Mouse (Mus musculus) spleen, postnatal 14 days (tissue): ENCODE measurements around the gene Fstl3.

Source experiments
- DNase-seq, 2 experiments: peaks; one replicate each; pipeline ENCODE4 v3.0.0; 2021 to 2022; ENCODE audit warnings: low spot score in 2 of 2

The Fstl3 gene

DNA sequence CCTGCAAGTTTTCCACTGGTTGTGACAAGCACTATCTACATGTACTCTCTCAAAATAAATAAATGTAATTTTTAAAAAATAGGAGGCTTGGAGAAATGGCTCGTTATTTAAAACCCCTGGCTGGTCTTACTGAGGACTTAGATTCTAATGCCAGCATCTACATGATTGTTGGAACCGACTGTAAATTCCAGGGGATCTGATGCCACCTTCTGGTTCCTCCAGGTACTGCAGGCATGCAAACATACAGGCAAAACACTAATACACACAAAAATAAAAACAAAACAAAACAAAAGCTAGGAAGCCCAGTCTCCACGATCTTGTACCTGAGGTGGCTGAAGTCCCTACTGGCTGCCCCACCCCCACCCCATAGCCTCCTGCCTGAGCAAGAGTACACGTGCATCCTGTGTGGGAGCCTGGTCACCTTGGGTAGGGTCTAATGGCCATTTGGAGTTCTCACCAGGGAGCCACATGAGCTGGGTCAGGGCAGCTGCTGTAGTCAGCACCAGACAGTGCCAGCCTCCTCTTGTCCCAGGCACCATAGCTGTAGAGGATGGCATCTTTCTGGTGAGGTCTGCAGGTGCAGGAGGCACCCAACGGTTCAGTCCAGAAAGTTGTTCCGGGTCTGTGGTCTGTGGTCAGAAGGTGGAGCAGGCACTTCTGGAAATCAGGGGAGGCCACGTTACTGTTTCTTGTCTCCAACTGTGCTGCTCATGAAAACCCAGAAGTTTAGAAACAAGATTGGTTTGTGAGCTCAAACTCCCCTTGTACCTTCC is 11.5 kb downstream of the Fstl3 start:
- peak; percentile 56 to 74 for DNase-seq

GRCm38 (mm10) chr10:79789581-79789980 is 12.5 kb downstream of the Fstl3 start:
- DNase-seq: no peak

DNA sequence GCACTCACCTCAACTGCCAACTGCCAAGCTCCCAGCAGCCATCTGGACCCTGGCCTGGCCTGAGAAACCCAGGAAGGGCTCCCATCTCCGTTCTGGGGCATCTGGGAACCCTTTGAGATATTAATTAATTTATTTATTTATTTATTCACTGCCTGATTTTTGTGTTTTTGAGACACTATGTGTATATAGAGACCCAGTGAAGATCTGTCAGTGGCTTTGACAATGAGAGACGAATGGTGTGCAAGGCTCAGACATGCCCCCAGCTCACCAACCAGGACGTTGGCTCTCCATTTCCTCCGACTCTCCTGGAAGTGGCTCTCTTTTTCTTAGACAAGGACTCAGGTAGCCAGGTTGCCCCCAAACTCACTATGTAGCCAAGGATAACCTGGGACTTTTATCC is 13.8 kb downstream of the Fstl3 start, which contains the start of gene Prss57:
Gene Prss57, minus strand, starts transcription at position 101 of the 400 bp plus-strand sequence.
- DNase-seq: no peak

- DNase-seq: no peak
Measured at GRCm38 (mm10) chr10:79792339-79793040, 15.4 kb downstream of the Fstl3 start.

GRCm38 (mm10) chr10:79793051-79793737 is 16.1 kb downstream of the Fstl3 start, which contains the start of gene Palm:
Palm (plus strand) TSS chr10:79793572.
- peak; percentile 55 to 75 for DNase-seq

GRCm38 (mm10) chr10:79793738-79794490 is 16.8 kb downstream of the Fstl3 start:
- no peak for DNase-seq

GRCm38 (mm10) chr10:79794491-79794931 is 17.4 kb downstream of the Fstl3 start:
- no peak for DNase-seq

- DNase-seq: no peak
Measured at GRCm38 (mm10) chr10:79795905-79796304, 18.8 kb downstream of the Fstl3 start.

- DNase-seq: no peak
Measured at GRCm38 (mm10) chr10:79797326-79797725, 20.3 kb downstream of the Fstl3 start.

- DNase-seq: no peak
Measured at GRCm38 (mm10) chr10:79798289-79798928, 21.3 kb downstream of the Fstl3 start.

DNA sequence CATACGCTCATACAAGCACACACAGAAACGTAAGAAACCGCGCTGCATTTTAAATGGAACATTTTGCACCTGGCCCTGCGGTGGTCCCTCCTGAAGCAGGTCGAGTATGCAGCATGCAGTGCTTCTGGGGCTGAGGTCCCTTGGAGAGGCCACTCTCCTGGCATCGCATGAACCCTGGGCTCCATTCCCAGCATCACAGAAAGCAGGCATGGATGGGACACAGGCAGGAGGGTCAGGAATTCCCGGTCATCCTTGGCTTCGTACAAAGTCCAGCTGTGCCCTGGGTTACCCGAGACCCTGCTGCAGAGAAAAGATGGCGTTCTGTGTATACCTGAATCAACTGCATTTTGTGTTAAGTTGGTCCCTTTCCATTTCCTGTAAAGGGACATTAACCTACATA is 23.4 kb downstream of the Fstl3 start:
- DNase-seq: no peak

DNA sequence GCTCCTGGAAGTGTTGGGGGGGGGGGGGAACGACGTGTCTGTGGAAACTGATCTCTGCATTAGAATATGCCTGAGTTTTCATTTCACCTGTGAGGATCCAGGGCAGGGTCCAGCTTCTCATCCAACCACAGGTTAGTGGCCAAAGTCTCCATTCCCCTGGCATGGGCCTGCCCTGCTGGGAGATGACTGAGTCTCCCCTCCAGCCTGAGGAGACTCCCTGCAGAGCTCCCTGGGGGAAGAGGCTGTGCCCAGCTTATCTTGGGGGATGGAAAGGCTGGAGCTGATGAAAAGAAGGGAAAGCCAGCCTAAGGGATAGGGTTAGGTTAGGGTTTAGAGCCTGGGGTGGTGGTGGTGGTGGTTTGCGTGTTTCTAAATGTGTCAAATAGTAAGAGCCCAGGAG is 24.8 kb downstream of the Fstl3 start:
- no peak for DNase-seq

- no peak for DNase-seq
Measured at GRCm38 (mm10) chr10:79802331-79802971, 25.4 kb downstream of the Fstl3 start.

- DNase-seq: no peak
Measured at GRCm38 (mm10) chr10:79803716-79804323, 26.7 kb downstream of the Fstl3 start.

DNA sequence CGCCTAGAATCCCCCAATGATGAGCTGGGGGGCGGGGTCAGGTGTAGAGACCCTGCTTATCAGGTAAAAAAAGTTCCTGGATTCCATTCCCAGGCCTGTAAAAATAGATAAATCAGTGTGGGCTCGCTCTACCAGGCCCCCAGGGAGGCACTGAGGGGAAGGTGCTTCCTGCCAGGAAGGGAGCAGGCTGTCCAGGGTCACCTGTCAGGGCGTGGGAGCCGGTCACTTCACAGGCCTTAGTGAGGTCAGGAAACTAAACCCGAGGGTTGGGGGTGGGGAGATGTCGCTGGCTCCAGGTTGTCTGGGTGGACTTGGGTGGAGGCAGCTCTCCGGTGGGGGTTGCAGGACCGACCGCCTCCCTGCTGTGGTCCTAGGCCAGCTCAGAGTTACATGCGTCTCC is 28.6 kb downstream of the Fstl3 start:
- no peak for DNase-seq

DNA sequence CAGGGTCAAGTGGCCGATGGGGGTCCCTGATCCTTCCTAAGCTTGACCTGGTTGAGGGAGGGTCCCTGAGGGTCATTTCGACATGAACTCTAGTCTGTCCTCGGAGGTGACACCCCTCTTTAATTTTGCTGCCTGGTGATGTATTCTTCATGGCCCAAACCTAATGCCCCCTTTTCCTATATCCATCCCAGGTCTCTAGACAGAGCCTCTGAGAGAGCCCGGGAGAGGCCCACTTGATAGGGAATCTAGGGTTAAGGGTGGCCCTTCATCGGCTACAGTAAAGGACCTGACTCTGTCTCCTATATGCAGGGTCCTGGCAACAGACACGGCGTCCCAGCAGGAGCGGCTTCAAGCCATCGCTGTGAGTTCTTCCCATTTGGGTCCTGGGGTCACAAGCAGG is 29.3 kb downstream of the Fstl3 start:
- no peak for DNase-seq

DNA sequence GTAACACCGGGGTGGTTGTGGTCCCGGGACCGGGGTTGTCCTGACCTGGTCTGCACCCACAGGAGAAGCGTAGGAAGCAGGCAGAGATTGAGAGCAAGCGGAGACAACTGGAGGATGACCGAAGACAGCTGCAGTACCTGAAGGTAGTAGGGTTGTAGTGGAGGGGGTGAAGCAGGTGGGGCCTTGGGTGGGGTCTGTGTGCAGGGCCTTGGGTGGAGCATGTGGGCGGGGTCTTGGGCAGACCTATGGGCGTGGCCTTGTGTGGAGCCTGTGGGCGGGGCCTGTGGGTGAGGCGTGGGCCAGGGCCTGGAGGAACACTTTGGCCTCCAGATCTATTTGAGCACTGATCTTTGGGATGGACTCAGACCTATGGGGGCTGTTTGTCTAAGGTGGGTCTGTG is 29.9 kb downstream of the Fstl3 start:
- no peak for DNase-seq

DNA sequence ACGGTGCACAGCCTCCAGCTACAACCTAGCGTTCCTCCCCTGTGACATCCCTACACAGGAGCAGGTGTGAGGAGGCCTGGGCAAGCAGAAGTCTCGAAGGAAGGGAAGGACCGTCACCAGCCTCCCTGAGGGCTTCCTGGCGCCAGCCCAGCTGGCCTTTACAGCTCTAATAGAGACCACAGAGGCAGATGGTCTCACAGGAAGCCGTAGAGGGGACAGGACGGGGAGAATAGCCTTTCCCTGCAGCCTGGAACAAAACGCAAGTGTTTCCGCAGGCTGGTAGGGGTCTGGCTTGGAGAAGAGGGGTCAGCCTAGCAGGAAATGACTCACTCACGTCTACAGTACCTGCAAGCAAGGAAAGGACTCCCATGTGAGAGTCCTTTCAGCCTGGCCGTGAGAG is 30.8 kb downstream of the Fstl3 start:
- DNase-seq: no peak

DNA sequence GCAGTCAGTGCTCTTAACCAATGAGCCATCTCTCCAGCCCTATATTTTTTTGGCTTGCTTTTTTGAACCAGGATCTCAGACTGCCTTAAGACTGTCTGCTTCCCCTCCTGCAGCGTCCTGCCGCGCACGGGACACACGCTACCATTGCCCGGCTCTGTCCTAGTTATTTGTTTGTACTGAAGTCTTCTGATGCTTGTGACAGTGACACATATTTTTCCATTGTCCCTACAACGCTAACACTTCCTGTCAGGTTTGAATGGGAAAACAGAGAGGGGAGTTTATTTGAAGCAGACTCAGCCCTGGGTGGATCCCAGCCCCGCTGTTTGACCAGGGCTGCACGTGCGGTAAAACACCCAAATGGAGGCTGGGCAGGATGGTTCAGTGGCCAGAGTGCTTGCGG is 31.7 kb downstream of the Fstl3 start:
- DNase-seq: no peak
